Mouse (Mus musculus) megakaryocyte, adult 5-6 weeks (primary cell): ENCODE results near the gene Farp1. TPM values are rescaled to one million over a fixed set of nuclear protein-coding genes. Genes with fewer than 3 reads are reported as not detected.
"Not testable (repeated sequence)": the region's sequence is repeated elsewhere in the genome, so short reads cannot be mapped to it uniquely, and the experiment has no call there.

ENCODE experiments used
- ATAC-seq: 2 replicates; pipeline ENCODE4 v1.8.0; 2016; ENCODE audit warnings: mild to moderate bottlenecking, inconsistent platforms; ENCODE audit not compliant: poor library complexity, severe bottlenecking
- total RNA-seq, 2 experiments: library from RNA; stranded (forward) in 1 of 2; stranded (reverse) in 1 of 2; fragments of 153-499, 151-499 nt in 1 of 2; fragments of 221-1000, 200-1000 nt in 1 of 2; gene quantifications; 2 replicates each; pipeline versions ENCODE4 v1.2.3 to v1.2.4; 2015 to 2017

The Farp1 gene
- total RNA-seq, 2 experiments from 2014 or later = 0.33 to 0.37 TPM

GRCm38 (mm10) chr14:121102599-121102998 is 67.6 kb downstream of the Farp1 start:
- ATAC-seq = no peak

- ATAC-seq = no peak
Observed at GRCm38 (mm10) chr14:121103459-121103858, 68.5 kb downstream of the Farp1 start.

GRCm38 (mm10) chr14:121104760-121105329 is 69.8 kb downstream of the Farp1 start:
- no peak for ATAC-seq

GRCm38 (mm10) chr14:121106906-121107305 is 71.9 kb downstream of the Farp1 start:
- ATAC-seq = no peak

- ATAC-seq = no peak
Observed at GRCm38 (mm10) chr14:121107707-121108285, 72.8 kb downstream of the Farp1 start.

- no peak for ATAC-seq
Observed at GRCm38 (mm10) chr14:121108439-121109115, 73.6 kb downstream of the Farp1 start.

- ATAC-seq = no peak
Observed at GRCm38 (mm10) chr14:121109116-121109504, 74.1 kb downstream of the Farp1 start.

- no peak for ATAC-seq
Observed at GRCm38 (mm10) chr14:121110492-121111267, 75.7 kb downstream of the Farp1 start.

- no peak for ATAC-seq
Observed at GRCm38 (mm10) chr14:121112061-121112460, 77.1 kb downstream of the Farp1 start.

- no peak for ATAC-seq
Observed at GRCm38 (mm10) chr14:121113785-121114184, 78.8 kb downstream of the Farp1 start.

GRCm38 (mm10) chr14:121116696-121117095 is 81.7 kb downstream of the Farp1 start:
- ATAC-seq = no peak

GRCm38 (mm10) chr14:121118860-121119259 is 83.9 kb downstream of the Farp1 start:
- ATAC-seq = no peak

- ATAC-seq = no peak
Observed at GRCm38 (mm10) chr14:121121664-121122063, 86.7 kb downstream of the Farp1 start.

- ATAC-seq = no peak
Observed at GRCm38 (mm10) chr14:121122852-121123251, 87.9 kb downstream of the Farp1 start.

GRCm38 (mm10) chr14:121124409-121125010 is 89.5 kb downstream of the Farp1 start:
- ATAC-seq = no peak

GRCm38 (mm10) chr14:121125651-121126050 is 90.7 kb downstream of the Farp1 start:
- ATAC-seq = no peak

- ATAC-seq = no peak
Observed at GRCm38 (mm10) chr14:121126291-121126690, 91.3 kb downstream of the Farp1 start.

GRCm38 (mm10) chr14:121128858-121129800 is 94.1 kb downstream of the Farp1 start:
- ATAC-seq = no peak

GRCm38 (mm10) chr14:121130351-121130750 is 95.4 kb downstream of the Farp1 start:
- not testable (repeated sequence) for ATAC-seq

- no peak for ATAC-seq
Observed at GRCm38 (mm10) chr14:121134414-121134813, 99.4 kb downstream of the Farp1 start.
